Mouse (Mus musculus): ENCODE results near the gene Mfsd12.

DNA sequence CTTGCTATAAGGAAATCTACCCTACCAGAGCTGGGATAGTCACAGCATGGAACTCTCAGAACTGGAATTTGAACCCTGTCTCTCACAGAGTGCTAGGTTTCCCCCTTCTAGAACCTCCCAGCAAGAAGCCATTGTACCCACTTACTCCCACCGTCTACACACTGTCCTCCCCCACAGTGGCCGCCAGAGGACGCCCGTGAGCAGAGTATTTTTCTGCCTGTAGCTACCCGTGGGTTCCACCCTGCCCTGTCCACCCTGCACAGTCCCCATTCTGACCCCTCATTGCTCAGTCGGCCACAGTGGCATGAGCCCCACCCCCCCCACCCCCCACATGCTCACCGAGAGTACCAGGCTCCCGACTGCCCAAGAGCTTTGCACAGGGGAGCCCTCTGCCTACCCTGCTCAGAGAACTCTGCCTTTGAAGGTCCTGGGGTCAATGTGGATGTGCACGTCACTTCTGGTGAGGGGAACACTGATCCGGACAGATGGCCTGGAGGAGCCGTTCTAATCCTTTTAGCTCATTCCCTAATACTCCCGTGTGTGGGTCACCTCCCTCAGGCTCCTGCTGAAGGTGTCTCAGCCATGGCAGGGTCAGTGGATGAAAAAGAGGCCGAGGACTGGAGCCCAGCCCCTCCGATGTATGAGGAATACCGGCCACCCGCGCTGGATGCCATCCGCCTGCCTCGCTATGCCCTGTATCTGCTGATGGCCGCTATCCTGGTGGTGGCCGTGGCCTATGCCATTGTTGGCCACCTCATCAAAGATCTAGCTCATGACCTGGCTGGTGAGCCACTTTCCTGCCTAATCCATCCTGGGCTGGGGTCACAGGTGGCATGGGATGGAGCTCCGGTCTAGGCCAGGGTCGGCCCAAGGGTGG, 32.7 kb downstream of the Mfsd12 start:
- TF ChIP-seq GABPA (IDR thresholded peaks at IDR 0.05; ENCODE audit: low read depth, low read length) (no peak), POLR2A (IDR thresholded peaks at IDR 0.05; ENCODE audit: control insufficient read depth in 1 of 2, insufficient read depth in 1 of 2, low read depth in 1 of 2, low read length in 2 of 2, poor library complexity in 1 of 2) (no peak), NRF1 (IDR thresholded peaks at IDR 0.05; ENCODE audit: insufficient read depth, low read depth, low read length, poor library complexity, severe bottlenecking) (no peak), CTCF (IDR thresholded peaks at IDR 0.05 in 2 of 3, conservative IDR thresholded peaks at IDR 0.05 in 1 of 3; ENCODE audit: control insufficient read depth in 1 of 3, insufficient read depth in 1 of 3, low read depth in 2 of 3, low read length in 3 of 3, poor library complexity in 1 of 3, severe bottlenecking in 1 of 3) (peak; percentile 88 to 98 (median 96)), NELFE (IDR thresholded peaks at IDR 0.05; ENCODE audit: low read depth, low read length) (no peak), ZMIZ1 (IDR thresholded peaks at IDR 0.05; ENCODE audit: low read depth, low read length) (no peak), ZKSCAN1 (IDR thresholded peaks at IDR 0.05; ENCODE audit: low read depth, low read length) (no peak), POLR2AphosphoS2 (IDR thresholded peaks at IDR 0.05; ENCODE audit: low read length) (no peak), EP300 (IDR thresholded peaks at IDR 0.05; ENCODE audit: low read depth in 1 of 2, low read length in 2 of 2) (no peak), BHLHE40 (IDR thresholded peaks at IDR 0.05; ENCODE audit: borderline replicate concordance, low read depth, low read length) (no peak), RCOR1 (IDR thresholded peaks at IDR 0.05; ENCODE audit: low read depth, low read length) (no peak), MAFK (IDR thresholded peaks at IDR 0.05; ENCODE audit: borderline replicate concordance, low read depth, low read length) (no peak), USF1 (IDR thresholded peaks at IDR 0.05; ENCODE audit: low read depth, low read length) (no peak)

Data from MEL (cell line).